Mouse (Mus musculus): ENCODE results near the gene Plin3.

DNA sequence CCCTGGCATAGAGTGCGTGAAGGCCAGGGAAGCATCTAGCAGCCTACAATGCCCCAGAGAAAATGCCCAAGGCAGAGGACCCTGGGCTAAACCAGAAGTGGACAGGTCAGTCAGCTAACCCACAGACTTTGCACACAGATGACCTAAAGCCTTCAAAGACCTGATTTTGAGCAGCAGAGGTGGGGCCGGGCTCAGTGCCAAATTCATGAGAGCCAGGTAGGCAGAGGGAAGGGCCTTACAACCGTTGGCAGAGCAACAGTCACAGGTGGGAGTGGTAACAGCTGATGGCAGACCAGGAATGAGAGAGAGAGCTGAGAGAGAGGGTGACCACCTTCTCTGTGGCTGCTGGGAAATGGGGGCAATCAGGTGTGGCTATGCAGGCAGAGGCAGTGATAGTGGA, 20.0 kb downstream of the Plin3 start:
- TF ChIP-seq MAFK (IDR thresholded peaks at IDR 0.05; ENCODE audit: insufficient read depth, low read depth, low read length) (no peak), CHD2 (IDR thresholded peaks at IDR 0.05; ENCODE audit: low read depth, low read length) (no peak)
